Mouse (Mus musculus) liver (tissue): ENCODE data around the gene Ckm.
A peak's percentile ranks its signal among the peaks of the same experiment; 100 is the strongest.

Source experiments
- DNase-seq: peaks from one replicate; pipeline ENCODE4 v3.0.0-alpha.2; 2020; ENCODE audit warnings: mixed read lengths

The Ckm gene

GRCm38 (mm10) chr7:19404476-19404875, at the start of gene Ckm:
Ckm (plus strand) TSS chr7:19404776.
- DNase-seq: no peak

DNA sequence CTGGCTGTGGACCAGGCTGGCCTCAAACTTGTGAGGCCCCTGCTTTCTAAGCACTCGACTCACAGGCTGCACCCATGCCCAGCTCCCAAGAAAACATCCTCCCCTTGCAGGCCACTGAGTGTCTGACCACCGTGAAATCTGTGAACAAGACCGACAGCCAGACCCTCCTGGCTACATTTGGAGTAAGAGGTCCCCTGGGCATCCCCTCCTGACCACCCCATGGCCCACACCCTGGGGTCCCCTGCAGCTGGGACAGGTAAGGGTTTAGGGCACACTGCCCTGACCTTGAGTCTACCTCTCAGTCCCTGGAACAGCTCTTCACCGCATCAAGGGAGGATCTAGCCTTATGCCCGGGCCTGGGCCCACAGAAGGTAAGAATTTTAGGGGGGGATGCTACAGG, 49.6 kb upstream of the Ckm start:
- DNase-seq: no peak

GRCm38 (mm10) chr7:19356311-19356710, 48.3 kb upstream of the Ckm start:
- no peak for DNase-seq

DNA sequence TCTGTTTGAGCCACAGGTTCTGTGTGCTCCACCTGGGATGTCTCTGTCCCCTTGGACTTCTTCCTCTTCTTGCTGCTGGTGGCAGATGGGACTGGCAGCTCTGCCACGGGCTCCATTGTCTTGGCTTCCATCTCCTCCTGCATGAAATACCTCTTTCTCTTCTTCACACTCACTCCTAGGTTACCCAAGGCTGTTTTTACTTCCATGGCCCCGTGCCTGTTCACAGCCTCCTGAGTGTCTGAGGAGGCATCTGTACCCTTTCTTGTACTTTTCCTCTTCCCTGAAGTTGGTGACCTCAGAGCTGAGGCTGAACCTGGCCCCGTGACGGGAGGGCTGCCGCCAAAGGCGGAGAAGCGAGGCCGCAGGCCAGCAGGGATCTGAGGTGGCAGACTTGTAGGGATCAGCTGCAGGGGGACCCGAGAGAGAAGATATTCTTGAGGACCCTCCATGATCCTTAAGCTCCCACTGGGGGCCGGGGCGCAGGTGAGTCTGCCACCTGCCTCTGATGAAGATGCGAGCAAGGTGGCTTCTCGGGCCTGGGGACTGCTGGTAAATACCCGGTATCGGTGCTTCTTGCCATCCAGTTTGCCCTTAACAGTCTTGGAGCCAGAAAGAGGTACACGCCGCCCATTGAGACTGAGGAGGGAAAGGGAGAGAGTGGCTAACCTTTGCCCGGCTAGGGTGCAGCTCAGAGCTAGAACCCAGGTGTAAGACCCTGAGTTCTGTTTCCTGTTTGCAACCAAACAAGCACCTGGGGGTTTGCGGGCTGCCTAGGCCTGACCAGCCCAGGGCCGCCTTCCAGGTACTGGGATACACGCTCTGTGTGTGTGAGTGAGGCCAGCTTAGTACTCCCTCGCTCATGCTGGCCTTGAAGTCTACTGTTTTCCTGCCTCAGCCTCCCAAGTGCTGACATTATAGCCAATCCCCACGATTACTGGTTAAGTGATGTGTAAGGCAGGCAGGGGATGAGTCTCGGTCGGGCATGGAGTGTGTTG, 46.9 kb upstream of the Ckm start:
- DNase-seq: no peak

GRCm38 (mm10) chr7:19358634-19359033, 45.9 kb upstream of the Ckm start:
- no peak for DNase-seq

DNA sequence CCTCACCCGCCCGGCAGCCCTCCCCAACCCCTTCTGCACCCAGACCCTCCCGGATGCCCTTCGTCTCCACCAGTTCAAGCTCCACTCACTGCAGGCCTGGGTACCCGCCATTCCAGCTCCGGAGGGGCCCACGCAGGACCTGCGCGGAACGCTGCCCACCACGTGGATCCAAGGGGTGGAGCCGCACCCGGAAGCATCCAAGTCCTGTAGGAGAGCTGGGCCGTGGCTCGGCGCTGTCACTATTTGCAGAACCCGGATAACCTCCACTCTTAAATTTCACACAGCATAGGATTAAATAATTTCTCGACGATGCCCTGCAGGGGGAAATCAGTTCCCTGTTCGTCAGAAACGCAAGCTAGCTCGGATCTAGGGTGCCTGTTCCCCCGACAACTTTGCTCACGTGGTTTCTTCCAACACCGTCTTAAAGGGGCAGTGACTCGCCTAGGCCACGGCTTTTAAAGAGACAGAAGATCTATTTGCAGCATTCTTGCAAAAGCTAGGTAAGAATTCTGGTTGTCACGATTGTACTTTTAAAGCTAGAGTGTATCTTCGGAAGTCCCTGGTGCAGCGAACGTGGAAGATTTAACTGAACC, 45.2 kb upstream of the Ckm start, which contains the start of the genes Cd3eap and Ppp1r13l:
Cd3eap (minus strand) TSS at position 185 of the 593 bp plus-strand sequence.
Ppp1r13l (plus strand) TSS at position 451 of the 593 bp plus-strand sequence.
- DNase-seq: peak; percentile 83

DNA sequence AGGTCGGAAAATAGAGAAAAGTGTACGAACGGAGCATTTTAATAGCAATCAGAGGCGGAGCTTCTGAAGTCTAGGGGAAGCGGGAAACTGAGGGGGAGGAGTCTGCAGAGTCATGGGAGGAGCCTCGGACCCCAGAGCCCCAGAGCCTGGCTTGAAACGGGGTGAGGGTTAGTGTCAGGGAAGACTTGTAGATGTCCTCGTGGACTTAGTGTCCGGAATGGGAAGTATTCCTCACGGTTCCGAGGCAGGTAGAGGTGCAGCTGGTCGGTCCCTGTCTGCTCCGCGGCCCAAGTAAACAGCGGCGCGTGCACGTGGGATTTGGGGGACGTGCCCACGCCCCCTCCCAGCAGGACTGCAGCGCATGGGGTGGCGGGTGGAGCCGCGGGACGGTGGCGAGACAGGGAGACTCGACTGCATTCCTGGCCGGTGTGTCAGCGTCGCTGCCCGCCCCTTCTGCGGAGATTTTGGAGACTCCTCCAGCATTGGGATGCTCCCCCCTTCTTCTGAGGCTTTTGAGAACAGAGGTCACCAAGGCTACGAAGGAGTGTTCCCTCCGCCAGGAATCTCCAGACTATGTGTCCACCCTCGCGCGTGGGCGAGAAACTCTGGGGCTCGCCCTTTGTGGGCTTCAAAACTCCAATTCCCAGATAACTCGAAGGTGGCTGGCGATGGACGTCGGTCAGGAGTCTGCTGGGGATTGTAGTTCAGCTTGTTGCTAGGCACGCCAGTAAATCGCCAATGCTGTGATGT, 44.5 kb upstream of the Ckm start:
- peak; percentile 81 for DNase-seq

DNA sequence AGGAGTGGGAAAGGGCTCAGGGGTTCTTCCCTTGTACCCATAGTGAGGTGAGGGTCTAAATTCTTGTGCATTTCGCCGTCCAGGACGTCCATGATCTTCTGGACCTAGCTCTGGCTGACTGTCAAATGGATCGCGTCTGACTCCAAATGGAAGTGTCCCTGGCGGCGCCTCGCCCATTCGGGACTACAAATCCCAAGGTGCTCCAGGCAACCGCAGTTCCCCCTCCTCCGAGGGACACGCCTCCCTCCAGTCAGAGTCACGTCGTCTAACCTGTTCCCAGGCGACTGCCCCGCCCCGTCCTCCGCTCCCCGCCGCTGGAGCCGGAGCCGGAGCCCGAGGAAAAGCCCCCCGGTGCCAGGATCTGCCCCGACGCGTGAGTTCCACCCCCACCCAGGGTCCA, 43.6 kb upstream of the Ckm start:
- peak; percentile 94 for DNase-seq

- peak; percentile 89 for DNase-seq
Observed at GRCm38 (mm10) chr7:19361720-19362119, 42.9 kb upstream of the Ckm start.

GRCm38 (mm10) chr7:19362276-19362675, 42.3 kb upstream of the Ckm start:
- no peak for DNase-seq

- peak; percentile 78 for DNase-seq
Observed at GRCm38 (mm10) chr7:19363881-19364280, 40.7 kb upstream of the Ckm start.

DNA sequence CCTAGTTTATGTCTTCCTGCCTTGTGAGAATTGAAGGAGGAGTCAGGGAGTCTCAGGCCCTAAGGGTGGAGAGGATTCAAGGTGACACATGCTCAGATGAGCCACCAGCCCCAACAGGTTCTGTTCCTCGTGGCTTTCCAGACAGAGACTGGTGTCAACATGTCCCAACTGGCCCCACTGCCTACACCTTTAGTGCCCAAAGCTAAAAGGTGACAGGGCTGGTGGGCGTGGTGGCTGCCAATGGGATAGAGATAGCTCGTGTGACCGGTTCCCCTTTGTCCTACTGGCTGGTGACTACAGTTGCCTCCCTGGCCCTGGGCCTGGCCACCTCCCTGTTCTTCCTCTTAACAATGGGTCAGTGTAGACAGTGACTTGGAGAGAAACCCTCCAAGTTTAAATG, 39.2 kb upstream of the Ckm start:
- DNase-seq: no peak

GRCm38 (mm10) chr7:19368380-19368779, 36.2 kb upstream of the Ckm start:
- peak; percentile 55 for DNase-seq

DNA sequence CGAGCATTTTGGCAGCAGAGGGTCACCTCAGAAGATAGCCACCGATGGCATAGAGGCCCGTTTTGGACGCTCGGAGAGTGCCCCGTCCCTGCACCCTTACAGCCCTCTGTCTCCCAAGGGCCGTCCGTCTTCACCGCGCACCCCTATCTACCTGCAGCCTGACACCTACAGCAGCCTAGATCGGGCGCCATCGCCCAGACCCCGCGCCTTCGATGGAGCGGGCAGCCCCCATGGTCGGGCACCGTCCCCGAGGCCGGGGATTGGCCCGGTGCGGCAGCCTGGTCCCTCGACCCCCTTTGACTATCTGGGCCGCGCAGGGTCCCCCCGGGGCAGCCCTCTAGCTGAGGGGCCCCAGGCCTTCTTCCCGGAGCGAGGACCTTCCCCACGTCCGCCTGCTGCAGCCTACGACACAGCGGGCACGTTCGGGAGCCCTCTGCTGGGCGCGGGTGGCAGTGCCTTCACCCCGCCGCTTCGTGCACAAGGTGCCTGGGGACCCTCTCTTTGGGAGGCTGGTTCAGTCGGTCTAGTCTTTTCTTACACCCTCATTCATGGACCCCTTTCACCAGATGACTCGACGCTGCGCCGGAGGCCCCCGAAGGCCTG, 34.7 kb upstream of the Ckm start:
- DNase-seq: peak; percentile 49

GRCm38 (mm10) chr7:19373367-19373766, 31.2 kb upstream of the Ckm start:
- no peak for DNase-seq

GRCm38 (mm10) chr7:19375368-19375767, 29.2 kb upstream of the Ckm start:
- DNase-seq: no peak

DNA sequence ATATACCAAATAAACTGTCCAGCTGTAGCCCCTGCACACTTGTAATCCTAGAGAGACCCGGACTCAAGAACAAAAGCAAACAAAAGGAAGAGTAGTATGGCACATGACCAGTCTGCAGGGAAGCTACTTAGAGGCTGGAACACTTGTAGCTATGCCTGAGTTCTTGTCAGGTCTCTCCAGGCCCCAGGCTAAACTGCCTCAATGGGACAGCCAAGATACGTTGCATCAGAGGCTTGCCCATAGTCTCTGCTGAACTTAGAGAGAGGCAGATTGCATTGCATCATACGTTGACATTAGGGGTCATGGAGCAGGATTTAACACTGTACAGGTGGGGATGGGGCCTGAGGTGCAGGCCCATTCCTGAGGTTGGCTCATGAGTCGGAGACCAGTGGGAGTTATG, 28.6 kb upstream of the Ckm start:
- no peak for DNase-seq

DNA sequence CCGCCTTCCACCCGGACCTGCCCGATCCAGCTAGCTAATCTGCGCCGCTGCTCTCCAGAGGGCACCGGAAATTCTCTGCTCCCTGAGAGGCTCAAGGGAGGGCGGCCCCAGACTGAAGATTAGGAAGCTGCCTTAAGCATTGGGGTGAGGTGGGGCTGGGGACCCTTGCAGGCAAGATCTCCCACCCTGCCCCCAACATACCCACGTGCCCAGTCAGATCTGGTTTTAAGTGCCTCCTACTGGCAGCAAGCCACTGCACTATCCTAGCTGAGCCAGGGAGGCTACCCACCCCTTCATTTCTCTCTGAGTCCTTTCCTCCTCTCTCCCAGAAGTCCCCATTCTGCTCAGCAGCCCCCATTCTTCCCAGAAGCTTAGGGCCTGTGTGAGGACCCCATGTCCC, 26.5 kb upstream of the Ckm start:
- DNase-seq: no peak

- peak; percentile 99 for DNase-seq
Observed at GRCm38 (mm10) chr7:19381377-19382165, 23.0 kb upstream of the Ckm start, which contains the start of gene Ercc2. Ercc2 (plus strand) TSS chr7:19382010.

GRCm38 (mm10) chr7:19382166-19382541, 22.4 kb upstream of the Ckm start:
- DNase-seq: no peak

GRCm38 (mm10) chr7:19383708-19384107, 20.9 kb upstream of the Ckm start:
- no peak for DNase-seq
